Mouse (Mus musculus) liver, postnatal 0 days (tissue): ENCODE measurements around the gene Nectin1.

Experiments used
- CTCF ChIP-seq: sonication (generic); IDR thresholded peaks from 2 replicates; pipeline ENCODE4 v1.5.1; 2016; ENCODE audit warnings: antibody characterized with exemption, low read depth
- EP300 ChIP-seq: IDR thresholded peaks from 2 replicates; pipeline ENCODE4 v1.6.1; 2016; ENCODE audit warnings: antibody characterized with exemption, low read depth, mild to moderate bottlenecking

- no peak for TF ChIP-seq CTCF
- TF ChIP-seq EP300: no peak
Observed at GRCm38 (mm10) chr9:43755464-43755863, 11.7 kb downstream of the Nectin1 start.
